Mouse (Mus musculus): ENCODE measurements around the gene Atp9a. TPM values are rescaled to one million over a fixed set of nuclear protein-coding genes. Genes with fewer than 3 reads are reported as not detected.
A peak's percentile ranks its signal among the peaks of the same experiment; 100 is the strongest.

Atp9a gene
- total RNA-seq, 4 experiments from 2014 or later = 400 to 416 (median 410) TPM

DNA sequence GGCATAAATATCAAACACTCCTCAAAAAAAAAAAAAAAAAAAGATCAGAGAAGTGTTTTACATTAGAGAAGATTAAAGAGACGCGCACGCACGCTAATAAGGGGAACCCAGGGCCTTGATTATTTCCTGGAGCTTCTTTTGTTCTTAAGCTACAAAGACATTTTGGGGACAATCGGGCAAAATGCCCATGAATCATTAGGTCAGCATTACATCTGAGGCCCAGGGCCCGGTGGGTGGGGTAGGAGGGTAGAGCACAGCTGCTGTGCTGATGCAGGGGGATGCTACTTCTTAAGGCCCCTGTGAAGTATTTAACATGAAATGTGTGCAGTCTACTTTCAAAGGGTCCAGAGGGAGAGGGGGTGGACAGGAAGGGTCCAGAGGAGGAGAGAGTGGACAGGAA lies 97.4 kb downstream of the Atp9a start:
- DNase-seq (ENCODE audit: low spot score in 2 of 2) = no peak

DNA sequence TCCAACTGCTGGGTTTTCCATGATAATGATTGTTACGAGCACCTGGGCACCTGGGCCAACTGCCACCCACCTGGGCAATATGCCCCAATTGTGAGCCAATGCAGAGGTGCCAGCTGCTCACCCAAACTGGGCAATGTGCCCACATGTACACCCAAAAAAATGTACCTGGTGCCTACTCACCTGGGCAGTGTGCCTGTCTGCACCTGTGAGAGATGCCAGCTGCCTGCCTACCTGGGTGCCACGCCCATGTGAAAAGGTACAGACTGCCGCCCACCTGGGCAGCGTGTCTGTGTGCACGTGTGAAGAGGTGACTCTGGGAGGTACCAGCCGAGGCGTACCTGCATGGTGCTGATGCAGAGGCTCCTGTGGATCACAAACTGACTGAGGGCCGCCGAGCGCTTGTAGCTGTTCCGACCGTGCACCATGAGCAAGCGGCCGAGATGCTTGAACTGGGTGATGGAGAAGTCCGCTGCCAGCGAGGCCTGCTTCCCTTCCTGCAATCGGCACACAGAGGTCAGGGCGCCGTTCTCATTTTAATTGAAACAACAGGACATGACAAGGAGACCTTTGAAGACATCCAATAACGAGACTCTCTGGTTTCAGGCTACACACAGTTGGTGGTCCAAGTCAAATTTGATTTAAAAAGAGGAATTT lies 98.6 kb downstream of the Atp9a start:
- no peak for DNase-seq (ENCODE audit: low spot score in 2 of 2)

DNA sequence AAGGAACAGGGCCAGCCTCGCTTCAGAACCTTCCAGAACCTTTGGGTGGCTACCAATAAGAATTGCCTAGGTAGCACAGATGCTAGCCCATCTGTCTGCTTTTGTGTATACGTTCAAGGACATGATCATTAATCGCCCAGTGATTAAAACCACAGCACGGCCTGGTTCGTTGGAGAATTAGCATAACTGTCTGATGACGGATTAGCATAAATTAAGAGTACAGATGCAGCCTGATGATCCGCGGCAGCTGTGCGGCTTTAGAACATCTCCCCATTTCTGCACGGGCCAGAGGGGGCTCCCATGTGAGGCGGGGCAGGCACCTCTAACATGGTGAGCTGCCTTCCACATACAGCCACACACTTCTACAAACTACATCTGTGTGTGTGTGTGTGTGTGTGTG lies 100.0 kb downstream of the Atp9a start:
- DNase-seq (ENCODE audit: low spot score in 2 of 2) = no peak

DNA sequence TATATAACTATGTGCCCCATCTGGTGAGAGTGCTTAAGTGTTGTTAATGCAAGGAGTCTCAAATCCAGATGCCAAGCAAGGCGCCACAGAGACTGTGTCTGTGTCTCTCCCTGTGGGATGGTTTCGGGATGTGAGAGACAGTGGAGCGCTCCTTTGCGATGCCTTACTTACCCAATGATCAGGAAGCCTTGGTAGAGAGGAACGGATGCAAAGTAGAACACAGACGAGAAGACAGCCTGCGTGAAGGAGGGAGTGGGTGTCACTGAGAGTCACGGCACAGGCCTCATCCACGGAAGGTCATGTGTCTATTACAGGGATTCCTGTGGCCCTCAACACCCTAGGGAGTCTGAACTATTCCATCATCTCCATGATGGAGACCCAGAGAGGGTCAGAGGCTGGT lies 101.7 kb downstream of the Atp9a start:
- no peak for DNase-seq (ENCODE audit: low spot score in 2 of 2)

DNA sequence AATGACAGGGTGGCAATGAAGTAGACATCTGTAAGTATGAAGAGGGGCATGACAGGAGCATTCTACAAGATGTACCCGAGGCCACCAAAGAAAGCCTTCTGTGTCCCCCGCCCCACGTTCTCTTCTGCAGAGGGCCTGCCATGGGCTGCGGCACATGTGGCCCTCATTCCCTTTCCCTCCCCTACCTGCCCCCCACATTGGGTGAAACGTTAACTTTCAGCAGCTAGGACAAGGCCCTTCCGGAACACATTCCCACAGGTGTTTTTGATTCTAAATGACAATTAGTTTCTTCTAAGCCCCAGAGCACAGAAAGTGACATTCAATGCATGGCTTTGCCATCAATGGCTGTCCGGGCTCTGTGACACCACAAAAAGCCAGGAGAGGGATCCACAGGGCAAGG lies 107.3 kb downstream of the Atp9a start:
- DNase-seq (ENCODE audit: low spot score in 2 of 2) = no peak

DNA sequence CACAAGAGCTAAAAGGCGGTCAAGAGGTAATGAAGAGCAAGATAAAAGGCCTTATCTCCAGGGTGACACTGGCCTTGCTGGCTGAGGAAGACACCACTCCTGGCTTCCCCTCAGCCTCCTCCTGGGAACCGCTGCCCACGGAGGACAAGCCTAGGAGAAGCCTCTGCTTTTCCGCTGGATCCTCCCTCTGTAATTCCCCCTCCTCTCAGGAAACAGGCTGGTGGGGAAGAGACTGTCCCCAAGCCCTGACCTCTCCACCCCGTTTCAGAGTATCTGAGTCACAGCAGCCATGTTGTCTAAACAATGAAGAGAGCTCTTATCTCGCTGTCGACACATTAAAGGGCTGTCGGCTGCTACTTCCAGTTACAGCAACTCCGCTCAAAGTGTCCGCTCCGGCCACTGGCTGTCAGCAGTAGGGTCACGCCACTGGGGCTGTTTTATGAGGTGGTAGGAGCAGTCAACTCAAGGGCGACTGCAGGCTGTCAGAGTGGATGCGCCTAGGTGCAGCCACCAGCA lies 108.8 kb downstream of the Atp9a start:
- DNase-seq (ENCODE audit: low spot score in 2 of 2) = no peak

DNA sequence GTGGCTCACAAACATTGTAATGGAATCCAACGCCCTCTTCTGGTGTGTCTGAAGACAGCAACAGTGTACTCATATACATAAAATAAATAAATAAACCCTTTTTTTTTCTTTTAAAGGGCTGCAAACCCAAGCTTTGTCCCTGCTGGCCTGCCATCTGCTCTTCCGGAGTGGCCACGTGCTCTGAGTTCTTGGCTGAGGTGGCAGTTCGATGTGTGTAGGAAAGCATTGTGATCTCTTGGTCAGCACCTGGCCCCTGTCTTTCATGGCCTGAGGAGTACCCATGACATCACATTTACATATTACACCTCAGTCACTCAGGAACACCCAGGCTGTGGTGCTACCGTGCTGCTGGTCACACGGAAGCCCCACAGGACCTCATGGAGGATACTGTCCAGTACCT lies 109.7 kb downstream of the Atp9a start:
- DNase-seq (ENCODE audit: low spot score in 2 of 2) = no peak

DNA sequence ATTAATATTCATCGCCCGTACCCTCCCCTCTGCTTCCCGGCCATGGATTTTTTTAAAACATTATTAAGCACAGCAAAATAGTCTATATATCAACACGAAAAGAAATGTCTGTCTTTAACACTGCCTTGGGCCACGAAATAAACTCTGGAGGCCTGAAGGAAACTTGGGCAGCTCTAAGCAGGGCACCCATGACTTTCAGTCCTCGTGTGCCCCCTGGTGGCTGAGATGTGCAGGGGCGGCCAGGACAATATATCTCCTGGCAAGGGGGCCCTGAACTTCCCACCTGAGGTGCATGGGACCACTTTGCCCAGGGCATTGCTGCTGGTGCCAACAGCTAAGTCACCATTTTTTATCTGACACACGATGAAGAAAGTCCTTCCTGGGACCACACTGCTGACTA lies 113.4 kb downstream of the Atp9a start:
- DNase-seq (ENCODE audit: low spot score in 2 of 2) = peak in 1 of 2 experiments; percentile 67

DNA sequence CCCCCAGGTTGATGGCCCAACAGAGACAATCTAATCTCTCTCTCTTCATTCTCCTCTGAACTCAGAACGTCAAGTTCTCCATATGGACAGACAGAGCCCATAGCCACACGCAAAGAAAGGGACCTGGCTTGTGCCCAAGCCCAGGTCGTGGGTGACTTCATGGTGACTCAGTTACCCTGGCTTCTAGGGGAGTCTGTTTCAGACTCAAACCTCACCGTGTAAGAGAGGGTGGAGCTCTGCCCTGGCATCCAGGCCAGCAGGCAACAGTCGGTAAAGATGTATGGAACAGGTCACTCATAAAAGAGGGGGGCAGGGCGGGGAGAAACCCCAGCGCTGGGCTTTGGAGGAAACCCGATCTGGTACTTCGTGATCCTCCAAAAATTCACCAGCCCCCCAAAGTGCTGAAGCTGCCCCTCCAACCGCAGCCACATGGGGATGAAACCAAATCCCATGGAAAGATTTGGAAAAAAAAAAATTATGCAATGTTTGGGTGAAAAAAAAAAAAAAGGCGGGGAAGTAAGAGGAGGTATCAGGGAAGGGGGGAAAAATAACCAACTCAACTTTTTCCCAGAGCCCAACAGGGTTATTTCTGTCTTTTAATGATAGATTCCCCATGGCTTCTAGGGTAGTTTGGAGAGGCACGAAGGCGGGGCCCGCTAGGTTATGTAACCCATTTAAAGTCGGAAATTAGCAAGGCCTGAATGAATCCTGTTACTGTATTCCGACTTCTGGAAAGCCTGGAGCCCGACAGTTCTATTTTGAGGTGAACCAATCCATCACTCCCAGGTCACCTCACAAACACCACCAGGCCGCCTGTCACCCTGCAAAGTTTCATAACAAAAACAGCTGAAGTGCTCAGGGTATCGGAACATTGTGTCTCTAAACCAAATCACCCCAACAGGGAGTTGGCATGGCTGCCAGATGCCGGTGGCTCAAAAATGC lies 114.1 kb downstream of the Atp9a start:
- no peak for DNase-seq (ENCODE audit: low spot score in 2 of 2)

DNA sequence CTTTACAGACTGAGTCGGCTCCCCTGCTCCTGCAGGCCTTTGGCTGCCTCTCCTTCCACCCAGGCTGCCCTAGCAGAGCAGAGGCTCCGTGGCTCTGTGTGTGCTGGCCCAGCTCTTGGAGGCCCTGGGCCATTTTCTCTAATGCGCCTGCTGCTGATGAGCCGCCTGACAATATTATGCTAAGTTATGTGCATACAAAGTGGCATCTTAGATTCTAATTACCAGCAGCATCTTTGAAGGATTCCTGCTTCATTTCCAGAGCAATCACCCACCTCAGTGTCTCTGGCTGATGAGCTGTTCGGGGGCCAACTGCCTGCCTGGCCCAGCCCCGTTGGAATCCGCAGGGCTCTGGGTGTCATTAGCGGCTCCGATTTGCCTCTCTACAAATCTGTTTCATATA lies 115.8 kb downstream of the Atp9a start:
- DNase-seq (ENCODE audit: low spot score in 2 of 2) = no peak

DNA sequence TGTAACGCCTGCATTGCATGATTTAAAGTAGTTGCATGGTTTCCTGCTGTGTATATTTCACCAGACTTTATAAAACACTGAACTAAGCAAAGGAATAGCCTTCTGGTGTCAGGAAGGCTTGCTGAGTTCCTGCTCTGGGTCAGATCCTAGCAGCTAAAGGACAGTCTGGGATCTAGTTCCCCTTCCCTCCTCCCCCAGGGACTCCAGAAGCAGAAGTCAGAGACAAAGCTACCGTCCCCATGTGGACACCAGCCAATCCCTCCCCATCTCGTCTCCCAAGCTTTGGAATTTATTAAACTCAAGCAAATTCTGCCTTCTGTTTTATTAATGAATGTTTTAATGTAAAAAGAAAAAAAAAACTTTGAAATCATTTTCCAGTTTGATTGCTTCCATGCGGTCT lies 117.1 kb downstream of the Atp9a start:
- DNase-seq (ENCODE audit: low spot score in 2 of 2) = no peak

DNA sequence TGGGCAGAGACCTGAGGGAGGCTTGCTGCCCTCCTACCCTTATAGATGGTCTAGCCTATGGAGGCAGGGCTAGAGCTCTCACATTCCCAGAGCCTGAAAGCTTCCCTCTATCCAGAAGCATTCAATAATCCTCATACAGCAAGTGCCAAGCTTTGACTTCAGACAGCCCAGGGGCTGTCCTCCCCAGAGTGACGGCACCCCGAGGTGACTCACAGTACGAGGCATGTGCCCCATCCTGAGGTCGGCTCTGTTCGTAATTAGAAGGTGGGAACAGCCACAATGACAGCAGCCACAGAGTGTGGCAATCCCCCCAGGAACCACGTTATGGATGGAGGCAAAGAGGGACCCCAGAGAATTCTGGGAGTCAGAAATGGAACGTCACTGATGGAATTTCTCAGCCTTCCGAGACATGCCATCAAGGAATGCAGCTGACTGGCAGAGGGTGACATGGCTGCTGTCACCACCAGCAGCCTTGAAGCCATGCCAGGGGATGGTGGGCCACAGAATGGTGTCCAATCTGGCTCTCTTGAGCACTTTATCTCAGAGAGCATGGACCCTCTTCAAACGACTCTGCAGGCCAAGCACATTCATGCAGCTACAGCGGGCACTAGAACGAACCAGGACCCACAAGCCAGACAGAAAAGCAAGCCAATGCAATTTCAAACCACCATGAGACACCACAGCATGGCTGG lies 121.0 kb downstream of the Atp9a start:
- DNase-seq (ENCODE audit: low spot score in 2 of 2) = no peak

DNA sequence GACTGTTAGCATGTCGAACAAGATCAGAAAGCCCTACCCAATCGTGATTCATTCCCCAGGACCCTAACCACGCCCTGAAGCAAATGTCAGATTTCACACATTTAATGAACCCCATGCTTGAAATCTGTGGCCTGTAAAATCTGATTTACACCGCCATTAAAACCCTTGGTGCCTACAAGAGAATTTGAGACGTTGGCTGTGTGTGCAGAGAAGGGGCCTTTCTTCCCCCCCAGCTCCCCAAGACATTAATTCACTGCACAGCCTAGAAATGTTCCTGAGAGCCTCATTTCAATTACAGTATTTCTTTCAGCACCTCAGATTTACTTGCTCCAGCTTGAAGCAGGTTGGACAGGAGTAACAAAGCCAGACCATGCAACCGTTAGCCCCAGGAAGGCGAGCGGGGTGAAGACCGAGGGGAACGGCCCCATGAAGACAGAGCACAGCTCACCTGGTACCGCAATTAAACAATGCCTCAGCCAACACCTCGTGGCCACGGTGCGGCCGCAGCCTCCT lies 123.9 kb downstream of the Atp9a start:
- no peak for DNase-seq (ENCODE audit: low spot score in 2 of 2)

DNA sequence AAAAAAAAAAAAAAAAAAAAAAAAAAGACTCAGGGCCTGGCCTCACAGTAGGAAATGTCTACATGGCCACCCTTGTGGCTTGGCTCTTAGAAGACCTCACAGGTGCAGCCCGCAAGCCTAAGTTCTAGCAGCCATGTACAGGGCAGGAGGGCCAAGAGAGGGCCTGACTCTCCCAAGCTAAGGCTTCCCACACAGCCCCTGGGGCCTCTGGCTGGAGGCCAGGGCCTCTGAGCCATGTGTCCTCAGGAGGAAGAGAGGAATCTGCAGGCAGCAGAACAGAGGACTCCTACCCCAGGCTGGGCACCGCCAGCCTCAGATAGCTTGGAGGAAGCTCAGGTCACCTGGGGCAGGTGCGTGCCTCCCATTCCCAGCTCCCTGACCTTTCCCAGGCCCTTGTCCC lies 127.0 kb downstream of the Atp9a start:
- no peak for DNase-seq (ENCODE audit: low spot score in 2 of 2)

DNA sequence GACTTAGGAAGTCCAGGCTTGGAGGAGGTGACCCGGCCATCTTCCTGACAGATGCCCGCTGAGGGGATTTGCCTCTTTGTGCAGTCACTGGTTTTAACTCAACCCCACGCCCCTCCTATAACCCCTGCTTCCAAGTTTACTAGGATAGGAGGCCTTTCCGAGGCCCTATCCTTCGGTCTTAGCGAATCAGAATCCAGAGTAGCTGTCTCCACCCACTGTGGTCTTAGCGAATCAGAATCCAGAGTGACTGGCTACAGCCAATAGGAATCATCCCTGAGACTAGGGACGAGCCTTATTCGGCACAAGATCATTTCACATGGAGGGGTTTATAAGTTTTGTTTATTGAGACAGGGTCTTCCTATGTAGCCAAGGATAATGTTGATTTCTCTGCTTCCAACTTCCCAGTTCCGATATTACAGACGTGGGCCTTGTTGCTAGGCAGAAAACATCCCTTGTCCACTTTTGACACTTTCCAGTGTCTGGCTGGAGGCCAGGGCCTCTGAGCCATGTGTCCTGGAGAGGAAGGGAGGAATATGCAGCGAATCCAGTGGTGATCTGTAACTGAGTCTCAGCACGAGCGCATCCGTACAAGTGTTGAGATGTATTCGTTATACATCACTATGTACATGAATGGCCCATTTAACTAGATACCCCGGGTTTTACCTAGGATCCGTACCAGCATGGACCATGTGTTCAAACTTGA lies 127.9 kb downstream of the Atp9a start:
- DNase-seq (ENCODE audit: low spot score in 2 of 2) = no peak

DNA sequence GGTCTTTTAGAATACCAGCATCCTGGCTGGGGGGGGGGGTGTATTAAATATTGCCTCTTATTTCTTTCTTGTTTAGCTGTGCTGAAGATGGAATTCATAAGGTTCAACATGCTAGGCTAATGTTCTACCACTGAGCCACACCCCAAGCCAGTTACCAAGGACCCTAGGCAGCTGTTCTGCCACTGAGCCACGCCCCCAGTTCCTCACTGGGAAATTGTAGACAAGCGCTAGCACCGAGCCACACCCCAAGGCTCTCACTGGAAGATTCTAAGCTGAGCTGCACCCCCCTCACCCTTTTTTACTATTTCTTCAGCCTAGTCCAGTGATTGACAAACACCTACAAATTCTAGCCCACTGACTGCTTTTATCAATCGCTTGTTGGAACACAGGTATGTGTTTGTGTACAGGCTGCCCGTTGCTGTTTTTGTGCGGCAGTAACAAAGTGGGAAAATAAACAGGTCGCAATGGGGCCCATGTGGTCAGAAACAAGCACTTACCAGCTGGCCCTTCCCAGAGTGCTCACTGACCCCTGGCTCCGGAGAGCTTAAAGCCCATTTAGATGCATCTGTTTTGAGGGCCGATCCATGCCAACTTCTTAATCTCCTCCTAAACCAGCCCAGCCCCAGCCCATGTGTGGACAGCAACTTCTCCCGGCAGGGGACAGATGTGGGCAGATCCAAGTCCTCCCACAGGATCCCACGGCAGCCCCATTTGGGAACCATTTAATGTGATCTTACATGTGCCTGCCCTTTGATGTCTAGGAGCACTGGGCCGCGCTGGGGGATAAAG lies 128.9 kb downstream of the Atp9a start:
- no peak for DNase-seq (ENCODE audit: low spot score in 2 of 2)

DNA sequence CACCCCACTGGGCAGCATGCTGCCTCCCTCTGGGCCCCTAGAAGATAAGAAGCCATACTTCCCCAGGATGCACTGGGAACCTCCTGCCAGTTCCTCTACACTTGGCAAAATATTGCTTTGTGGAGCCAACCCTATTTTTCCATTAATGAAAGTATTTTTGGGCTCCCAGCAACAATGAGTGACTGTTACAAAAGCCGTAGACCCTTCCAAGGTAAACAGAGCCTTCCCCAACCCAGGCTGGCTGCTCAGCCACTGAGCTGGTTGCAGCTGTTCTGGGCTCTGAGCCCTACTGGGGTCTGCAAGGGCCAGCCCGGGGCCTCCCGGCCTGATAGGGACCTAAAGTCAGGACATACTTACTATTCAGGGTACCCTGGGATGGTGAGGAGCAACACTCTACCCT lies 131.3 kb downstream of the Atp9a start:
- DNase-seq (ENCODE audit: low spot score in 2 of 2) = no peak

DNA sequence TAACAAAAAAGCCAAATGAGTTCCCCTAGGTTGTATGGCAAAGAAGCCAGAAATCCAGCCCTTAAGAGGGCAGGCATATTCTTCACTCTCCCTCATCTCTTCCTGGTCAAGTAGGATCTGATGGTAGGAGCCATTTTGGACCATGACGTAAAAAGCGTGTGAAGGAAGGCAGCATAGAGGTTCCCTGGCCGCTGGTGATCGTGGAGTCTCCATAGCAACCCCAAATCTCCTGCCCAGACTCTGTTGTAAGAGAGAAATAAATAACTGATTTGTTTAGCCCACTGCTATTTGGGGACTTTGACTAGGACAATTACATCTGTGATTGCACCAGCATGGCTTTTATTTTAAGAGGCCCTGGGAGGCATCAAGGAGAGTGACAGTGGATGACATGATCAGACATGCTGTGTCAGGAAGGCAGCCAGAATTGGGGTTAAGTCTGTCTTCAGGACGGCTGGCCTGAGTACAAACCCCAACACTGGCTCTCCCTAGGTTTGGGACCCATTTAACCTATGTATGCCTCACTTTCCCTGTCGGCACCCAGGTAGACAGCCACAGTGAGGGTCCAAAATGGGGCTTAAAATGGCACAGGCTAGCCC lies 132.5 kb downstream of the Atp9a start:
- no peak for DNase-seq (ENCODE audit: low spot score in 2 of 2)

DNA sequence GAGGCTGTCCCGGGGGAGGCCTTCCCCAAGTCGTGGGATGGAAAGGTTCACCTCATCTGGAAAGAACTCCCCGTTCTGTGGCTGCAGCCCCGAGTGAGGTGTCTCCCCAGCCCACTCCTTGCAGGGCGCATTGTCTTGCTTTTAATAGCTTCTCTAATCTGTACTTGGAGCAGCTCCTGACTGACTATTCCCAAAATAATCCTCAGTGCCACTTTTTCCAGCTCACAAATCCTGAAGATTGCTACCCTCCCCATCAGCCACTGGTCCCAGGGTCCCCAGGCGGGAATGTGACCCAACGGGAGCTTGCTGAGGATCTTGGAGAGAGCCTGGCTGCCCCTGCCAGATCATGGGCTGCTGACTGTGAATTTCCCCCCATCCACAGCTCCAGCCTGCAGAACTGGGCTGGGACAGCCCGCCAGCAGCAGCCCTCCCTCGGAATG lies 134.1 kb downstream of the Atp9a start:
- DNase-seq (ENCODE audit: low spot score in 2 of 2) = no peak

DNA sequence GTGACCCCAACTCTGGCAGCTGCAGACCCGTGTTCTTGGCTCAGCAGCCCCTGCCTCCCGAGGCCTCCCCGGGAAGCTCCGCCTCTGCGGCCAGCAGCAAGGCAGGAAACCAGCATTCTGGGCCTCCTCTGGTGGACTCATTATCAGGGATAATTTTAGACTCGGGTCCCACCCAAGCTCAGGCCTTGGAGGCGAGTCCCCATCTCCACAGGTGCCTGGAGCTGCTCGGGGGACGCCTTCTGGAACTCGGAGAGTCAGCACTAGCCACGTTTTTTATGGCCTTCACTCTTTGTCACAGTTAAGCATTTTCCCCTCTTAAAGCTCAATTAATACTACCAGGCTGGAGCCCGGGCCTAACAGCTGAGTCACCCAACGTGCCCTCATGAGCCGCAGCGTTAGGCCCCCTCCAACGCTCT lies 137.5 kb downstream of the Atp9a start:
- no peak for DNase-seq (ENCODE audit: low spot score in 2 of 2)
